Mouse (Mus musculus) spleen, adult 2 months (tissue): ENCODE data around the gene Nfatc4.

Experiments used
- CTCF ChIP-seq: fragments of 200-500 bp; IDR thresholded peaks from 2 replicates; pipeline ENCODE4 v1.5.1; 2011; ENCODE audit warnings: mild to moderate bottlenecking, inconsistent platforms; ENCODE audit not compliant: insufficient read depth, insufficient read length, insufficient replicate concordance; ENCODE audit errors: extremely low read depth
- POLR2A ChIP-seq: fragments of 200-500 bp; IDR thresholded peaks from 2 replicates; pipeline ENCODE4 v1.6.1; 2011; ENCODE audit warnings: low read depth, low read length, inconsistent platforms

GRCm38 (mm10) chr14:55854406-55855100 is 31.6 kb downstream of the Nfatc4 start:
- no peak for TF ChIP-seq CTCF
- TF ChIP-seq POLR2A, result no peak
